In the genomic region with DNA sequence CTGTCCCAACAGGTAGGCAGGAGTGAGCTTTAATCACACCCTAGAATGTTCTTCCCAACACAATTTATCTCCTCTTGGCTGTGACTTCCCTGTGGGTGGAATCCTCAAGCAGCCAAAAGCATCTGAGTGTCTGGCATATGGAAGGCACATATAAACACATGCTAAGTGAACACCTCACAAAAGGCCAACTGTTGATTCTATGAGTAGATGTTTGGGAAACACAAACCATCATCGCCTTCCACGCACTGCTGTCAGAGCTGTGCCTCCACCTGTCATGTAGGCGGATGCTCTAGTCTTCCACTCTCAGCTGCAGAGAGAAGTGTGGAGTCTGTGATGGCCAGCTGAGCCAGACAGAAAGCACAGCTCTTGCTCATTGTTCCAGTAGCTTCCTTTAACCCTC, we compare ENCODE assay signal across 12 mouse cellular contexts. TPM values are rescaled to one million over a fixed set of nuclear protein-coding genes. Genes with fewer than 3 reads are reported as not detected.
DNase-seq lines count a peak whose midpoint lies in the region.
"Had no signal": no experiment of that assay in that cellular context is flagged by ENCODE, and none has a peak within 500 bp of the region (broad histone marks: within the 10 kb centered on the region; RNA-seq: fewer than 3 reads in every experiment).

No protein-coding gene starts in this region.

- peak; percentile 39 to 67 for DNase-seq in frontal cortex, postnatal 14 days (ENCODE audit: low spot score in 2 of 2)
- DNase-seq in layer of hippocampus, adult 18-20 months (ENCODE audit: low spot score in 2 of 2): peak; percentile 69 to 82
- peak; percentile 18 to 91 for DNase-seq in left cerebral cortex, adult 8-10 months (ENCODE audit: low spot score in 2 of 2)
- DNase-seq in right cerebral cortex, postnatal 25 days: peak; percentile 69
- no peak for DNase-seq in kidney, adult 8-10 months
- DNase-seq in retina, postnatal 1 day: no peak
- DNase-seq in urinary bladder, postnatal 10 days (ENCODE audit: low spot score): no peak
- DNase-seq: adrenal gland, postnatal 25 days; cerebellum, postnatal 10 days; heart, adult 2 months; kidney, postnatal 14 days; liver, postnatal 0 days had no signal

RNA-seq across cellular contexts. Expression of gene Gprin2, which starts 22.1 kb away (rescaled TPM):
- total RNA-seq in layer of hippocampus, adult 18-20 months (2021): 1 to 10 TPM; 2.9 to 3.3 TPM
- 1 to 10 TPM; 2.9 to 3.5 (median 3.2) TPM for total RNA-seq in left cerebral cortex, adult 8-10 months (2022)

RNA-seq across cellular contexts. Expression of gene Npy4r, which starts 27.1 kb away (rescaled TPM):
- not detected for total RNA-seq in layer of hippocampus, adult 18-20 months (2021)
- not detected for total RNA-seq in left cerebral cortex, adult 8-10 months (2022)

RNA-seq across cellular contexts. Expression of gene Syt15, which starts 40.0 kb away (rescaled TPM):
- under 1 TPM; 0.30 to 0.32 TPM for total RNA-seq in layer of hippocampus, adult 18-20 months (2021)
- under 1 TPM; 0.33 to 0.80 (median 0.52) TPM for total RNA-seq in left cerebral cortex, adult 8-10 months (2022)

Comparison
In these comparisons a context has a peak if more than half of its experiments do, and no peak if none do; other contexts are left out.
1. DNase-seq: peak in frontal cortex, postnatal 14 days (2 of 2), layer of hippocampus, adult 18-20 months (2 of 2), left cerebral cortex, adult 8-10 months (2 of 2) and right cerebral cortex, postnatal 25 days (single experiment); none in kidney, adult 8-10 months (0 of 2), retina, postnatal 1 day (single experiment) and urinary bladder, postnatal 10 days (single experiment).